Mouse (Mus musculus) heart, embryonic 12.5 days (tissue): Measurements from ENCODE around the gene Slit1. TPM values are rescaled to one million over a fixed set of nuclear protein-coding genes. Genes with fewer than 3 reads are reported as not detected.

Experiments used
- ATAC-seq: fragments of 200-750 bp; cut with Nextera tagmentation; 2 replicates; pipeline ENCODE4 v1.8.0; 2017; ENCODE audit warnings: moderate TSS enrichment, moderate library complexity; ENCODE audit not compliant: insufficient number of reproducible peaks, low FRiP score
- H3K27ac ChIP-seq: fragments of 300-500 bp; sonication (generic); 2 replicates; pipeline ENCODE4 v1.5.1; 2016; ENCODE audit warnings: mild to moderate bottlenecking, moderate library complexity; ENCODE audit not compliant: poor library complexity, severe bottlenecking
- H3K27me3 ChIP-seq: fragments of 300-500 bp; sonication (generic); replicated peaks from 2 replicates; pipeline ENCODE4 v1.6.1; 2016; ENCODE audit warnings: mild to moderate bottlenecking, moderate library complexity
- H3K36me3 ChIP-seq: fragments of 300-500 bp; sonication (generic); 2 replicates; pipeline ENCODE4 v1.6.1; 2016; ENCODE audit warnings: mild to moderate bottlenecking, moderate library complexity
- H3K4me1 ChIP-seq: fragments of 300-500 bp; sonication (generic); replicated peaks from 2 replicates; pipeline ENCODE4 v1.6.1; 2016; ENCODE audit warnings: mild to moderate bottlenecking
- H3K4me2 ChIP-seq: fragments of 300-500 bp; sonication (generic); 2 replicates; pipeline ENCODE4 v1.6.1; 2016; ENCODE audit warnings: mild to moderate bottlenecking, moderate library complexity
- H3K4me3 ChIP-seq: fragments of 300-500 bp; sonication (generic); 2 replicates; pipeline ENCODE4 v1.5.1; 2016; ENCODE audit warnings: mild to moderate bottlenecking
- H3K9ac ChIP-seq: fragments of 300-500 bp; sonication (generic); 2 replicates; pipeline ENCODE4 v1.6.1; 2016; ENCODE audit warnings: mild to moderate bottlenecking, moderate library complexity
- H3K9me3 ChIP-seq: fragments of 300-500 bp; sonication (generic); replicated peaks from 2 replicates; pipeline ENCODE4 v1.6.1; 2016; ENCODE audit warnings: mild to moderate bottlenecking, moderate library complexity
- WGBS: fragments of 180-500 bp; shearing (Covaris S2); methylation state at CpG from one replicate; pipeline ENCODE4 v1.1.7; 2016; 5-methylcytosine and 5-hydroxymethylcytosine counted together
- polyA plus RNA-seq: library from polyadenylated mRNA; unstranded; fragments of >200 nt; fragmentation: Nextera tagmentation; extraction: Ambion mirVana; gene quantifications from 2 replicates; pipeline ENCODE4 v1.2.1, GENCODE M21; 2016

Slit1 gene
- polyA plus RNA-seq, 1 experiment from 2014 or later: 0.13 TPM

DNA sequence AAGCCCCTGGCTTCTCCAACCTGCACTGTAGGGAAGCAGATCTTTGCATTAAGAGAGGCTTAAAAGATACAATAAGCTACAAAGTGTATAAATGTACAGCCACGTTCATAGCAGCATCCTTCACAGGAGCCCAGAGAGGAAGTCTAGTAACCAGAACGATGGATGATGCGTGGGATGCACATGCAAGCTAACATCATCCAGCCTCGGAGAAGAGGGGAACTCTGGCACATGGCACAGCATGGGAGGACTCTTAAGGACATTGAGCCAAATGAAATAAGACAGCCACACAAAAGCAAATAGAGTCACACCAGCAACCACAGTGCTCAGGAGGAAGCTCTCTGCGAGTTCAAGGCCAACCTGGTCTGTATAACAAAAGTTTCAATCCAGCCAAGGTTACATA, 15.8 kb upstream of the Slit1 start:
- no peaks in the 10 kb centered on the region; the same call in 1 of the 2 replicates for H3K27me3 ChIP-seq
- ATAC-seq: no peak
- H3K4me3 ChIP-seq: no peak overlapping the region
- no peak overlapping the region for H3K4me2 ChIP-seq
- no peaks in the 10 kb centered on the region for H3K36me3 ChIP-seq
- no peak overlapping the region for H3K9ac ChIP-seq
- 89% methylated on average over 5 of the region's 5 CpGs for WGBS
- H3K9me3 ChIP-seq: no peaks in the 10 kb centered on the region
- no peaks in the 10 kb centered on the region for H3K4me1 ChIP-seq
- H3K27ac ChIP-seq: no peak overlapping the region

- H3K27ac ChIP-seq: no peak overlapping the region
- no peak overlapping the region for H3K4me3 ChIP-seq
- no peak overlapping the region for H3K9ac ChIP-seq
- no peaks in the 10 kb centered on the region for H3K4me1 ChIP-seq
- H3K27me3 ChIP-seq: peaks cover 11% of the 10 kb centered on the region
- WGBS: 79% methylated on average over 15 of the region's 15 CpGs
- no peaks in the 10 kb centered on the region for H3K36me3 ChIP-seq
- ATAC-seq: no peak
- H3K4me2 ChIP-seq: no peak overlapping the region
- no peaks in the 10 kb centered on the region for H3K9me3 ChIP-seq
Observed at GRCm38 (mm10) chr19:41754760-41755159, 11.3 kb upstream of the Slit1 start.

DNA sequence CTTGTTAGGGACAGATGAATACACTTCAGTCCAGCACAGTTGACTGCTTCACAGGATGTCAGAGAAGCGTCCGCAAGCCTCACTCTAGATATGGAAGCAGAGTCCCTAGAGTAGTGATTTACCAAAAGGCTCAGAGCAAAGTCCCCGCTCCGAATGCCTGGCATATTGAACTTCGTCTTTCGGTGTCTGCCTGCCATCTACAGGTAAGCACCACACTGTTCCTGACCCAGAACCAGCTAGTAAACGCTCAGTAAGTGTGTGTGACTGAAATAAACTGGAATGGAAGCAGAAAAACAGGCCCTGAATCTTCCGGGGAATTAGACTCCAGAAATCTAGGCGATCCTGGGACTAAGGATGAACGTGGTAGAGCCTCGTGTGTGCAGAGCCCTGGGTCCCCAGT, 8.4 kb upstream of the Slit1 start:
- Histone ChIP-seq H3K9me3 (no peaks in the 10 kb centered on the region), H3K4me2 (no peak overlapping the region), H3K27me3 (peaks cover 22% of the 10 kb centered on the region), H3K9ac (no peak overlapping the region), H3K27ac (no peak overlapping the region), H3K36me3 (no peaks in the 10 kb centered on the region), H3K4me1 (no peaks in the 10 kb centered on the region), H3K4me3 (no peak overlapping the region)
- ATAC-seq: no peak
- WGBS: 67% methylated on average over 11 of the region's 11 CpGs

GRCm38 (mm10) chr19:41747436-41747835, 4.0 kb upstream of the Slit1 start:
- peaks cover 61% of the 10 kb centered on the region for H3K27me3 ChIP-seq
- no peak overlapping the region for H3K4me3 ChIP-seq
- no peaks in the 10 kb centered on the region for H3K36me3 ChIP-seq
- no peak overlapping the region for H3K9ac ChIP-seq
- H3K4me2 ChIP-seq: no peak overlapping the region
- ATAC-seq: no peak
- no peak overlapping the region for H3K27ac ChIP-seq
- no peaks in the 10 kb centered on the region for H3K9me3 ChIP-seq
- H3K4me1 ChIP-seq: peaks cover 20% of the 10 kb centered on the region
- WGBS: 87% methylated on average over 14 of the region's 14 CpGs

DNA sequence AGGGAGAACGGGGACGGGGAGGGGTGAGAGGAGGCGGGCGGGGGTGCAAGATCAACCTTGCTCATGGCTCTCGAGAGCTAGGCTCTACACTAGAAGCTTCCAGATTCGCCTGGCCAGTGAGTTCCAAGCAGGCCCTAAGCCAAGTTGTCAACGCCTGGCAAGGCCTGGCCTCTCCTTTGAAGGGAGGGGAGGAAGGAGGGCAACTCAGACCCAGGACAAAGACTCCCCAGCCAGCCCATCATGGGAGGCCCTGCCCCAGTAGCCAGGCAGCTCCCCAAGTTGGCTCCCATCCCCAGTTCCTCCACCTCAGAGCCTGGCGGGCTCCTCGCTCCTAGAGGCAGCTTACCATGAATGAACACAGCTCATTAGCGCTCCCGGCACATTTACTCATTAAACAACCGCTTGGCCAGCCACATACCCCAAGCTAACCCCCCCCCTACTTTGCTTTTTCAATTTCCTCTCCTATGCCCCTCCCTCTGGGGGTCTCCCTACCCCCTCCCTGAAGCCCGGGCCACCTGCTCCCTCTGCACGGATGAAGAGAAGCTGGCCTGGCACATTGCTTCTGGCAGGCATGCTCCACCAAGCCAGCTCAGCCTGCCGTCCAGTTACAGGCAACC, 2.6 kb upstream of the Slit1 start:
- no peak for ATAC-seq
- H3K36me3 ChIP-seq: no peaks in the 10 kb centered on the region
- no peak overlapping the region for H3K9ac ChIP-seq
- H3K27ac ChIP-seq: no peak overlapping the region
- H3K4me1 ChIP-seq: peaks cover 20% of the 10 kb centered on the region
- no peak overlapping the region for H3K4me3 ChIP-seq
- WGBS: 44% methylated on average over 15 of the region's 15 CpGs
- no peak overlapping the region for H3K4me2 ChIP-seq
- H3K27me3 ChIP-seq: peaks cover 67% of the 10 kb centered on the region
- H3K9me3 ChIP-seq: no peaks in the 10 kb centered on the region

GRCm38 (mm10) chr19:41738896-41739295, 4.6 kb downstream of the Slit1 start:
- no peak overlapping the region for H3K27ac ChIP-seq
- no peak overlapping the region for H3K9ac ChIP-seq
- no peaks in the 10 kb centered on the region for H3K9me3 ChIP-seq
- H3K4me3 ChIP-seq: no peak overlapping the region
- H3K4me1 ChIP-seq: peaks cover 26% of the 10 kb centered on the region
- no peak for ATAC-seq
- WGBS: 10% methylated on average over 4 of the region's 4 CpGs
- H3K4me2 ChIP-seq: no peak overlapping the region; the same call in 1 of the 2 replicates
- H3K27me3 ChIP-seq: peaks cover 90% of the 10 kb centered on the region
- H3K36me3 ChIP-seq: no peaks in the 10 kb centered on the region

- Histone ChIP-seq H3K4me2 (peak overlapping the region; percentile 62), H3K36me3 (no peaks in the 10 kb centered on the region), H3K4me1 (peaks cover 21% of the 10 kb centered on the region), H3K27me3 (peaks cover 88% of the 10 kb centered on the region), H3K9ac (no peak overlapping the region), H3K4me3 (peak overlapping the region; percentile 21), H3K27ac (no peak overlapping the region), H3K9me3 (no peaks in the 10 kb centered on the region)
- ATAC-seq: no peak
- 6% methylated on average over 14 of the region's 14 CpGs for WGBS
Observed at GRCm38 (mm10) chr19:41738429-41738805, 5.0 kb downstream of the Slit1 start.

DNA sequence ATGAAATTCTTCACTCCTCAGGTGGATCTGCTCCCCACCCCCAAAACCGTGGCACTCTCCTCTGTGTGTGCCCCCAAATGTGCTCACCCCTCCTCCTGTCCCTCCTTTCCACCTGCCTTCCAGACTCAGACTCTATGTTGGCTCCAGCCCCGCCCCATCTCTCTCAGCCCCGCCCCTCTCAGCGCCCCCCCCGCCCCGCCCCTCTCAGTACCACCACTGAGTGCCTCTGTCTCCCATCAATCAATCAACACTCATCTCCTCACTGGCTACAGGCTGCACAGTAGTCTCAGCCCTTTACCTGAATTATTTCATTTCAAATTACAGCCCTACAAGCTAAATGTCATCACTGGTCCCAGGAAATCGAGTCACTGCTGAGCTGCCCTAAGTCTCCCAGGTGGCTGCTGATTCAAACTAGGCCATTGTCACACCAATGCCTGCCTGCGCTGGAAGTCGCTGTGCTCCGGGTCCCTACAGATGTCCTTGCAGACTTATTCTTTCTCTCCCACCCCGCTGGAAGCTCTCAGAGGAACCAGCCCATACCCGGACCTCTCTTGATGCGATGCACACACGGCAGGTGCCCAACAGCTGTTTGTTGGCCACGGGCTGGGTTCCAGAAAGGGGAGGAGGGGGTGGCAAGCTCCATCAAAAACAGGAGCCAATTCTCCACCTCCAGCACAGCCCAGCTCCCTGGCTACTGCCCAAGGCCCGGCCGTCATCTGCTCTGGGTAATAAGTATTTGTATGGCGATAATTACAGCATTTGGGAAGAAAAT, 5.6 kb downstream of the Slit1 start:
- no peaks in the 10 kb centered on the region for H3K36me3 ChIP-seq
- peak overlapping the region; percentile 21 for H3K4me3 ChIP-seq
- peaks cover 84% of the 10 kb centered on the region for H3K27me3 ChIP-seq
- H3K27ac ChIP-seq: no peak overlapping the region
- H3K9me3 ChIP-seq: no peaks in the 10 kb centered on the region
- WGBS: 6% methylated on average over 16 of the region's 18 CpGs
- no peak overlapping the region for H3K9ac ChIP-seq
- H3K4me2 ChIP-seq: peak overlapping the region; percentile 62
- ATAC-seq: no peak
- peaks cover 15% of the 10 kb centered on the region for H3K4me1 ChIP-seq

DNA sequence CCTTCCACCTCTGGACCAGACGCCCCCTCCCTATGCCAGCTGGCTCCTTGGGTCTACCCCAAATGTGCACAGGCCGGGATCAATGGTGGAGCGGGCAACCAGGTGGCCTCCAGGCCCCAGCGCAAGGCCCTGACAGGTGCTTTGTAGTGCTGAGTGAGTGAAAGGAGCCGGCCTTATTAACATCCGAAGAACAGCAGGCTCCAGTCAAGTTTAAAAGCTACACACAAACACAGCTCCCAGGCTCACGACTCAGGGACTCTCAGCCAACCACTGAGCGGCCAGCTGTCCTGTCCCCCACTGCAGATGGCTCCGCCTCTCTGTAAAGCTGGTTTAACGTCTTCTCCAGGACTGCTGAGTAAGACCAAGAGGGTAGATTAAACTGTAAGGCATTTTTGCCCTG, 8.8 kb downstream of the Slit1 start:
- H3K36me3 ChIP-seq: no peaks in the 10 kb centered on the region
- 20% methylated on average over 10 of the region's 10 CpGs for WGBS
- H3K27ac ChIP-seq: no peak overlapping the region
- H3K4me2 ChIP-seq: no peak overlapping the region
- H3K9me3 ChIP-seq: peaks cover 7% of the 10 kb centered on the region
- H3K4me3 ChIP-seq: no peak overlapping the region
- peaks cover 53% of the 10 kb centered on the region for H3K27me3 ChIP-seq
- H3K4me1 ChIP-seq: peaks cover 14% of the 10 kb centered on the region
- ATAC-seq: no peak
- no peak overlapping the region for H3K9ac ChIP-seq

GRCm38 (mm10) chr19:41725491-41725890, 18.0 kb downstream of the Slit1 start:
- peaks cover 5% of the 10 kb centered on the region; the same call in 1 of the 2 replicates for H3K27me3 ChIP-seq
- 62% methylated on average over 2 of the region's 2 CpGs for WGBS
- no peak overlapping the region for H3K4me3 ChIP-seq
- ATAC-seq: no peak
- H3K9me3 ChIP-seq: no peaks in the 10 kb centered on the region
- no peaks in the 10 kb centered on the region for H3K36me3 ChIP-seq
- no peak overlapping the region for H3K9ac ChIP-seq
- peaks cover 13% of the 10 kb centered on the region for H3K4me1 ChIP-seq
- no peak overlapping the region for H3K27ac ChIP-seq
- no peak overlapping the region for H3K4me2 ChIP-seq

- Histone ChIP-seq H3K4me1 (peaks cover 13% of the 10 kb centered on the region), H3K4me3 (no peak overlapping the region), H3K9ac (no peak overlapping the region), H3K4me2 (no peak overlapping the region), H3K9me3 (no peaks in the 10 kb centered on the region), H3K27ac (no peak overlapping the region), H3K27me3 (peaks cover 5% of the 10 kb centered on the region; the same call in 1 of the 2 replicates), H3K36me3 (no peaks in the 10 kb centered on the region)
- 42% methylated on average over 9 of the region's 9 CpGs for WGBS
- no peak for ATAC-seq
Observed at GRCm38 (mm10) chr19:41724831-41725470, 18.5 kb downstream of the Slit1 start.
